ENCODE assay signal across 10 mouse cellular contexts in genomic region chr4:149734246-149734645, GRCm38 (mm10). TPM values are rescaled to one million over a fixed set of nuclear protein-coding genes. Genes with fewer than 3 reads are reported as not detected.
DNase-seq lines count a peak whose midpoint lies in the region; ATAC-seq and TF ChIP-seq lines count a peak whose summit lies in the region.
"Had no signal": no experiment of that assay in that cellular context is flagged by ENCODE, and none has a peak within 500 bp of the region (broad histone marks: within the 10 kb centered on the region; RNA-seq: fewer than 3 reads in every experiment).

No protein-coding gene starts in this region.

- no peak for TF ChIP-seq CTCF in heart, postnatal 0 days (IDR thresholded peaks at IDR 0.05; ENCODE audit: low read depth)

- peak overlapping the region; percentile 63 for H3K27ac ChIP-seq in heart, postnatal 0 days (ENCODE audit: low read depth)
- no peak overlapping the region for H3K27ac ChIP-seq in embryonic facial prominence, embryonic 12.5 days
- H3K27ac ChIP-seq in forebrain, embryonic 15.5 days (replicated peaks), result peak overlapping the region; percentile 70
- H3K27ac ChIP-seq in midbrain, embryonic 13.5 days, result peak overlapping the region; percentile 79

- TF ChIP-seq EP300 in heart, postnatal 0 days (IDR thresholded peaks at IDR 0.05; ENCODE audit: low read depth), result no peak

- 70% methylated on average over 6 of the region's 6 CpGs for WGBS in heart, postnatal 0 days
- 84% methylated on average over 6 of the region's 6 CpGs for WGBS in embryonic facial prominence, embryonic 12.5 days
- 89% methylated on average over 6 of the region's 6 CpGs for WGBS in forebrain, embryonic 15.5 days
- WGBS in midbrain, embryonic 13.5 days, result 93% methylated on average over 6 of the region's 6 CpGs

- no peaks in the 10 kb centered on the region for H3K27me3 ChIP-seq in heart, postnatal 0 days (ENCODE audit: control insufficient read depth, insufficient read depth, low read length)
- H3K27me3 ChIP-seq in embryonic facial prominence, embryonic 12.5 days, result no peaks in the 10 kb centered on the region
- no peaks in the 10 kb centered on the region for H3K27me3 ChIP-seq in forebrain, embryonic 15.5 days
- H3K27me3 ChIP-seq in midbrain, embryonic 13.5 days, result no peaks in the 10 kb centered on the region
- H3K27me3 ChIP-seq: limb, embryonic 13.5 days had no signal

- peaks cover 18% of the 10 kb centered on the region for H3K36me3 ChIP-seq in heart, postnatal 0 days (replicated peaks; ENCODE audit: control insufficient read depth, insufficient read depth, low read length)
- H3K36me3 ChIP-seq in embryonic facial prominence, embryonic 12.5 days, result peaks cover 28% of the 10 kb centered on the region
- H3K36me3 ChIP-seq in forebrain, embryonic 15.5 days, result peaks cover 13% of the 10 kb centered on the region
- H3K36me3 ChIP-seq in midbrain, embryonic 13.5 days, result peaks cover 28% of the 10 kb centered on the region

- H3K9me3 ChIP-seq in heart, postnatal 0 days (replicated peaks; ENCODE audit: control insufficient read depth, low read length), result no peaks in the 10 kb centered on the region
- no peaks in the 10 kb centered on the region for H3K9me3 ChIP-seq in embryonic facial prominence, embryonic 12.5 days
- no peaks in the 10 kb centered on the region for H3K9me3 ChIP-seq in forebrain, embryonic 15.5 days
- no peaks in the 10 kb centered on the region for H3K9me3 ChIP-seq in midbrain, embryonic 13.5 days
- H3K9me3 ChIP-seq: limb, embryonic 13.5 days had no signal

- H3K4me1 ChIP-seq in heart, postnatal 0 days (ENCODE audit: control insufficient read depth, insufficient read depth), result peaks cover 58% of the 10 kb centered on the region
- peaks cover 47% of the 10 kb centered on the region for H3K4me1 ChIP-seq in embryonic facial prominence, embryonic 12.5 days
- peaks cover 55% of the 10 kb centered on the region for H3K4me1 ChIP-seq in forebrain, embryonic 15.5 days
- peaks cover 63% of the 10 kb centered on the region for H3K4me1 ChIP-seq in midbrain, embryonic 13.5 days (replicated peaks)

- H3K4me3 ChIP-seq in heart, postnatal 0 days (ENCODE audit: low read depth, low read length), result no peak overlapping the region
- H3K4me3 ChIP-seq in embryonic facial prominence, embryonic 12.5 days, result no peak overlapping the region
- H3K4me3 ChIP-seq in forebrain, embryonic 15.5 days, result no peak overlapping the region
- H3K4me3 ChIP-seq in midbrain, embryonic 13.5 days (replicated peaks), result no peak overlapping the region
- H3K4me3 ChIP-seq: limb, embryonic 13.5 days had no signal

- no peak overlapping the region for H3K4me2 ChIP-seq in heart, postnatal 0 days (ENCODE audit: low read depth, low read length)
- 0 out of 2 replicates have a peak overlapping the region, but pooled peaks have one; percentile 1 for H3K4me2 ChIP-seq in embryonic facial prominence, embryonic 12.5 days (replicated peaks)
- no peak overlapping the region for H3K4me2 ChIP-seq in forebrain, embryonic 15.5 days (replicated peaks)
- 0 out of 2 replicates have a peak overlapping the region, but pooled peaks have one; percentile 38 for H3K4me2 ChIP-seq in midbrain, embryonic 13.5 days (replicated peaks)

- intact Hi-C loops in heart, postnatal 14 days (cut with DNase I), result no loop called here

- H3K9ac ChIP-seq in heart, postnatal 0 days (replicated peaks; ENCODE audit: low read depth, low read length), result no peak overlapping the region; the same call in 1 of the 2 replicates
- H3K9ac ChIP-seq in embryonic facial prominence, embryonic 12.5 days, result no peak overlapping the region
- H3K9ac ChIP-seq in forebrain, embryonic 15.5 days (replicated peaks), result no peak overlapping the region
- H3K9ac ChIP-seq in midbrain, embryonic 13.5 days (replicated peaks), result peak overlapping the region; percentile 55; the same call in 1 of the 2 replicates

- ATAC-seq in heart, postnatal 0 days (ENCODE audit: insufficient read depth, low read depth), result no peak
- no peak for ATAC-seq in embryonic facial prominence, embryonic 12.5 days (ENCODE audit: insufficient number of reproducible peaks, insufficient read depth, low FRiP score, low TSS enrichment)
- ATAC-seq in forebrain, embryonic 15.5 days (replicated peaks), result no peak
- no peak for ATAC-seq in midbrain, embryonic 13.5 days

- no peak for DNase-seq in heart, postnatal 0 days (ENCODE audit: low spot score)
- DNase-seq in heart, postnatal 14 days, result no peak
- DNase-seq in right cerebral cortex, postnatal 36 days (ENCODE audit: low spot score in 2 of 2), result no peak
- no peak for DNase-seq in embryo, embryonic 10 days (ENCODE audit: low spot score)
- DNase-seq: spleen, adult 18-20 months; thymus, postnatal 36 days had no signal

RNA-seq across cellular contexts. Expression of gene Tmem201, which starts 3.6 kb away (rescaled TPM):
- total RNA-seq in heart, postnatal 0 days (2014; rRNA removed; ENCODE audit: low replicate concordance), result 64.7 and 80.0 TPM in 2 replicates
- 38.8 and 43.0 TPM in 2 replicates for polyA plus RNA-seq in heart, postnatal 0 days (2015; fragmentation: Nextera tagmentation; extraction: Ambion mirVana)
- total RNA-seq in heart, postnatal 14 days (2021), result 10 to 100 TPM; 82.7 to 83.9 TPM
- 38.1 and 39.0 TPM in 2 replicates for polyA plus RNA-seq in embryonic facial prominence, embryonic 12.5 days (2016; fragmentation: Nextera tagmentation; extraction: Ambion mirVana)
- 39.8 and 40.8 TPM in 2 replicates for polyA plus RNA-seq in forebrain, embryonic 15.5 days (2015; fragmentation: Nextera tagmentation; extraction: Ambion mirVana)
- polyA plus RNA-seq in midbrain, embryonic 13.5 days (2015; fragmentation: Nextera tagmentation; extraction: Ambion mirVana), result 37.7 and 40.6 TPM in 2 replicates

RNA-seq across cellular contexts. Expression of gene Pik3cd, which starts 31.9 kb away (rescaled TPM):
- 2.3 and 14.8 TPM in 2 replicates for total RNA-seq in heart, postnatal 0 days (2014; rRNA removed; ENCODE audit: low replicate concordance)
- 1.3 and 1.4 TPM in 2 replicates for polyA plus RNA-seq in heart, postnatal 0 days (2015; fragmentation: Nextera tagmentation; extraction: Ambion mirVana)
- total RNA-seq in heart, postnatal 14 days (2021), result 1 to 10 TPM; 4.8 to 5.5 TPM
- polyA plus RNA-seq in embryonic facial prominence, embryonic 12.5 days (2016; fragmentation: Nextera tagmentation; extraction: Ambion mirVana), result 5.5 and 7.3 TPM in 2 replicates
- polyA plus RNA-seq in forebrain, embryonic 15.5 days (2015; fragmentation: Nextera tagmentation; extraction: Ambion mirVana), result 16.5 and 18.2 TPM in 2 replicates
- polyA plus RNA-seq in midbrain, embryonic 13.5 days (2015; fragmentation: Nextera tagmentation; extraction: Ambion mirVana), result 13.2 and 13.7 TPM in 2 replicates

RNA-seq across cellular contexts. Expression of gene Slc25a33, which starts 39.8 kb away (rescaled TPM):
- 3.0 and 9.8 TPM in 2 replicates for total RNA-seq in heart, postnatal 0 days (2014; rRNA removed; ENCODE audit: low replicate concordance)
- polyA plus RNA-seq in heart, postnatal 0 days (2015; fragmentation: Nextera tagmentation; extraction: Ambion mirVana), result 13.3 and 15.1 TPM in 2 replicates
- 10 to 100 TPM; 16.2 to 24.2 TPM for total RNA-seq in heart, postnatal 14 days (2021)
- 15.7 and 16.6 TPM in 2 replicates for polyA plus RNA-seq in embryonic facial prominence, embryonic 12.5 days (2016; fragmentation: Nextera tagmentation; extraction: Ambion mirVana)
- 21.8 and 22.6 TPM in 2 replicates for polyA plus RNA-seq in forebrain, embryonic 15.5 days (2015; fragmentation: Nextera tagmentation; extraction: Ambion mirVana)
- 20.2 and 21.9 TPM in 2 replicates for polyA plus RNA-seq in midbrain, embryonic 13.5 days (2015; fragmentation: Nextera tagmentation; extraction: Ambion mirVana)

Comparison
In these comparisons a context has a peak if more than half of its experiments do, and no peak if none do; other contexts are left out.
1. H3K4me2 ChIP-seq: peak in embryonic facial prominence, embryonic 12.5 days (single experiment) and midbrain, embryonic 13.5 days (single experiment); none in heart, postnatal 0 days (single experiment) and forebrain, embryonic 15.5 days (single experiment).